Mouse (Mus musculus) thymus, adult 2 months (tissue): ENCODE data around the gene Uso1.

Experiments used
- CTCF ChIP-seq: fragments of 200-500 bp; IDR thresholded peaks from 2 replicates; pipeline ENCODE4 v1.5.1; 2012; ENCODE audit warnings: mild to moderate bottlenecking, control low read depth, low read length, moderate library complexity, borderline replicate concordance; ENCODE audit not compliant: control insufficient read depth, poor library complexity, insufficient read depth; ENCODE audit errors: extremely low read depth
- POLR2A ChIP-seq: fragments of 200-500 bp; IDR thresholded peaks from 2 replicates; pipeline ENCODE4 v1.6.1; 2012; ENCODE audit warnings: mild to moderate bottlenecking, low read length, control low read depth, moderate library complexity; ENCODE audit not compliant: control insufficient read depth, poor library complexity, insufficient read depth; ENCODE audit errors: extremely low read depth

GRCm38 (mm10) chr5:92137239-92138046, at the start of gene Uso1:
- TF ChIP-seq CTCF: no peak; the same call in 1 of the 2 replicates
- TF ChIP-seq POLR2A: peak; percentile 72; the same call in 1 of the 2 replicates
